Mouse (Mus musculus) lung, postnatal 0 days (tissue): ENCODE measurements around the gene Arih2. TPM values are rescaled to one million over a fixed set of nuclear protein-coding genes. Genes with fewer than 3 reads are reported as not detected.

ENCODE experiments used
- ATAC-seq: fragments of 200-750 bp; cut with Nextera tagmentation; 2 replicates; pipeline ENCODE4 v1.8.0; 2017; ENCODE audit warnings: moderate library complexity
- DNase-seq: peaks from one replicate; pipeline ENCODE4 v3.0.0-alpha.2; 2016; ENCODE audit warnings: low spot score
- H3K27ac ChIP-seq: fragments of 300-500 bp; sonication (generic); 2 replicates; pipeline ENCODE4 v1.5.1; 2014; ENCODE audit warnings: antibody characterized with exemption, mild to moderate bottlenecking, low read length, mixed read lengths
- H3K27me3 ChIP-seq: fragments of 300-500 bp; sonication (generic); replicated peaks from 2 replicates; pipeline ENCODE4 v1.6.1; 2014; ENCODE audit warnings: low read length, mixed read lengths; ENCODE audit not compliant: insufficient read depth
- H3K36me3 ChIP-seq: fragments of 300-500 bp; sonication (generic); 2 replicates; pipeline ENCODE4 v1.6.1; 2014; ENCODE audit warnings: low read length, mixed read lengths; ENCODE audit not compliant: insufficient read depth
- H3K4me1 ChIP-seq: fragments of 300-500 bp; sonication (generic); 2 replicates; pipeline ENCODE4 v1.6.1; 2014; ENCODE audit warnings: antibody characterized with exemption, low read depth, low read length, mixed read lengths; ENCODE audit not compliant: insufficient read depth
- H3K4me2 ChIP-seq: fragments of 300-500 bp; sonication (generic); replicated peaks from 2 replicates; pipeline ENCODE4 v1.6.1; 2014; ENCODE audit warnings: low read depth, mild to moderate bottlenecking, low read length, moderate library complexity, mixed read lengths
- H3K4me3 ChIP-seq: fragments of 300-500 bp; sonication (generic); 2 replicates; pipeline ENCODE4 v1.5.1; 2014; ENCODE audit warnings: low read depth, low read length
- H3K9ac ChIP-seq: fragments of 300-500 bp; sonication (generic); replicated peaks from 2 replicates; pipeline ENCODE4 v1.6.1; 2014; ENCODE audit warnings: low read depth, mild to moderate bottlenecking
- H3K9me3 ChIP-seq: fragments of 300-500 bp; sonication (generic); 2 replicates; pipeline ENCODE4 v1.6.1; 2016; ENCODE audit warnings: low read length, mixed read lengths
- CTCF ChIP-seq: IDR thresholded peaks from 2 replicates; pipeline ENCODE4 v1.5.1; 2016; ENCODE audit warnings: antibody characterized with exemption, mild to moderate bottlenecking
- EP300 ChIP-seq: IDR thresholded peaks from 2 replicates; pipeline ENCODE4 v1.6.1; 2016; ENCODE audit warnings: antibody characterized with exemption, mild to moderate bottlenecking, control low read depth
- WGBS: fragments of 180-500 bp; shearing (Covaris S2); extraction: QIAGEN DNeasy Blood & Tissue Kit; methylation state at CpG from one replicate; pipeline ENCODE4 v1.1.7; 2014; 5-methylcytosine and 5-hydroxymethylcytosine counted together
- polyA plus RNA-seq: library from polyadenylated mRNA; unstranded; fragments of >200 nt; fragmentation: Nextera tagmentation; extraction: Ambion mirVana; gene quantifications from 2 replicates; pipeline ENCODE4 v1.2.1, GENCODE M21; 2015

Gene Arih2
- 31.1 and 33.2 TPM in 2 replicates for polyA plus RNA-seq

DNA sequence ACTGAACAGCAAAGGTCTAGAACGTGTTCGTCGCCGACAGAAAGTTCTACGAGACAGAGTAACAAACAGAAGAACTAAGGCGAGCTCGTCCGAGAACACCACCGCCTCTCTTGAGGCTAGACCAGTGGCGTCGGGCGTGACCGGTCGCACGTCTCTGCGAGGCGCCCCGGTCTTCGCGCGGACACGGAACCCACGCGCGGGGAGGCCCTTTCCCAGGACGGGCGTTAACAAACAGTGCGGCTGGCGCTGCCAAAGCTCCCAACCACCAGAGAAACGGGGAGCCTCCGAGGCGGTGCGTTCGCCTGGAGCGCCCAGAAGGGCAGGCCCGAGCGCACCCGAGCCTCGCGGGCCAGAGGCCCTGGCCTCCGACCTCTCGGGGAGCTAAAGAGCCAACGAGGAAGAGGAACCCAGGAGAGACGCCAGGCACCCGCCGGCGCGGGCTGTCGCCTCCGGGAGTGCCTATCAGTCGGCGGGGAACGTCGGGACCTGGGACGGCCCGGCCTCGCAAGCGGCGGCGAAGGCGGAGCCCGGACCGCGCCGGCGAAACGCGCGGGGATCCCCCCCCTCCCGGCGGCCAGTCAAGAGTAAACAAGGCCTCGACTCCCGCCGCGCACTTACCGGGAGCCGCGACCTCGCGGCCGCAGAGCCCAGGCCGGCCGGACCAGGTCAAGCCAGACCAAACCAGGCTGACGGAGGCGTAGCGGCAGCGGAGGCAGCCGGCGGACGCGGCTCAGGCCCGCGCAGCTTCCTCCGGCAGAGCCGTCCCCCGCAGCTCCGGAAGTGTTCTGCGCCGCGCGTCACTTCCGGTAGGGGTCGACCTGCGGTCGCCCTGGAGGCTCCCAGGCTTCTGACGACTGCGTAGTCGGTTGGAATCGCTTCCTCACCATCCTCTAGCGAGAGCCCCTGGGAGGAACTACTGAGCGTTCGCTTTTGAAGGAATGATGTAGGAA is at the start of gene Arih2:
Gene Arih2 (minus strand): TSS at position 776 of the 950 bp plus-strand sequence.
- TF ChIP-seq CTCF (no peak), EP300 (peak; percentile 42; the same call in 1 of the 2 replicates)
- peak within 1 kb of the TSS; percentile 98 for H3K27ac ChIP-seq
- DNase-seq (peak; percentile 97), ATAC-seq (peak; percentile 98)
- WGBS: under 1% methylated on average over 100 of the region's 112 CpGs
- H3K9ac ChIP-seq: peak within 1 kb of the TSS; percentile 92
- H3K36me3 ChIP-seq: no peaks in the 10 kb centered on the region
- no peaks in the 10 kb centered on the region for H3K27me3 ChIP-seq
- peaks cover 11% of the 10 kb centered on the region; the same call in 1 of the 2 replicates for H3K4me1 ChIP-seq
- H3K4me2 ChIP-seq: peak within 1 kb of the TSS; percentile 69
- H3K4me3 ChIP-seq: peak within 1 kb of the TSS; percentile 93
- no peaks in the 10 kb centered on the region for H3K9me3 ChIP-seq

DNA sequence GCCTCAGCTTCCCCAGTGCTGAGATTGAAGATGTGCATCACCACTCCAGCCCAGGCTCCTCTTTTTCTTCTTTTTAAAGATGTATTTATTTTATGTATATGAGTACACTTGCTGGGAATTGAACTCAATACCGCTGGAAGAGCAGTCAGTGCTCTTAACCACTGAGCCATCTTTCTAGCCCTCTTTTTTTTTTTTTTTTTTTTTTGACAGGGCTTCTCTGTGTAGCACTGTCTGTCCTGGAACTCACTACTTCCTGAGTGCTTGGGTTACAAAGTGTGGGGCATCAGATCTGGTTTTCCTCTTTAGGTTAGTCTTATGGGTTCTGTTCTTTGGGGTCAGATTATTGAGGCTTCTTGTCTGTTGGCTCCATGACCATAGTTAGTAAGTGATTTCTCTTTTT is 45.3 kb upstream of the Arih2 start:
- Histone ChIP-seq H3K9me3 (no peaks in the 10 kb centered on the region), H3K9ac (no peak overlapping the region), H3K27me3 (no peaks in the 10 kb centered on the region), H3K27ac (no peak overlapping the region), H3K36me3 (no peaks in the 10 kb centered on the region), H3K4me2 (no peak overlapping the region), H3K4me3 (no peak overlapping the region), H3K4me1 (peaks cover 13% of the 10 kb centered on the region; the same call in 1 of the 2 replicates)
- ATAC-seq (no peak), DNase-seq (no peak)
- TF ChIP-seq CTCF: no peak
- no peak for TF ChIP-seq EP300
- WGBS: 81% methylated on average over 1 of the region's 1 CpGs

DNA sequence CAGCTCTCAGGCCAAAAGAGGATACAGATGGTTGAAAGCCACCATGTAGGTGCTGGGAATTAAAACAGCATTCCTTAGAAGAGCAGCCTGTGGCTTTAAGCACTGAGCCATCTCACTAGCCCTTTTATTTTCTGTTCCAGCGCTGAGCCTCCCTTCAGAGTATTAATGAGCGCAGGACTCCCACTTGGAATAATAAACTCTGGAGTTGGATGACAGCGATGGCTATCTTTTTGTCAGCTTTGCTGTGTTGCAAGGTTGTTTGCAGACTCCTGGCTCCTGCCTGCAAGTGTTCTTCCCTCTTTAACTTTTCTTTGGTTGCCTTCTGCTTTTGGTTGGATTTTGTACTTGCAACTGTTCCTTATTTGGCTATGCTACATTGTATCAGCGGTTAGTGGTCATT is 44.8 kb upstream of the Arih2 start:
- H3K36me3 ChIP-seq: no peaks in the 10 kb centered on the region
- ATAC-seq (no peak), DNase-seq (no peak)
- no peak overlapping the region for H3K9ac ChIP-seq
- peaks cover 13% of the 10 kb centered on the region; the same call in 1 of the 2 replicates for H3K4me1 ChIP-seq
- H3K9me3 ChIP-seq: no peaks in the 10 kb centered on the region
- no peak overlapping the region for H3K27ac ChIP-seq
- H3K4me2 ChIP-seq: no peak overlapping the region
- WGBS: 80% methylated on average over 4 of the region's 4 CpGs
- TF ChIP-seq CTCF: no peak
- TF ChIP-seq EP300: no peak
- H3K4me3 ChIP-seq: no peak overlapping the region
- H3K27me3 ChIP-seq: no peaks in the 10 kb centered on the region

DNA sequence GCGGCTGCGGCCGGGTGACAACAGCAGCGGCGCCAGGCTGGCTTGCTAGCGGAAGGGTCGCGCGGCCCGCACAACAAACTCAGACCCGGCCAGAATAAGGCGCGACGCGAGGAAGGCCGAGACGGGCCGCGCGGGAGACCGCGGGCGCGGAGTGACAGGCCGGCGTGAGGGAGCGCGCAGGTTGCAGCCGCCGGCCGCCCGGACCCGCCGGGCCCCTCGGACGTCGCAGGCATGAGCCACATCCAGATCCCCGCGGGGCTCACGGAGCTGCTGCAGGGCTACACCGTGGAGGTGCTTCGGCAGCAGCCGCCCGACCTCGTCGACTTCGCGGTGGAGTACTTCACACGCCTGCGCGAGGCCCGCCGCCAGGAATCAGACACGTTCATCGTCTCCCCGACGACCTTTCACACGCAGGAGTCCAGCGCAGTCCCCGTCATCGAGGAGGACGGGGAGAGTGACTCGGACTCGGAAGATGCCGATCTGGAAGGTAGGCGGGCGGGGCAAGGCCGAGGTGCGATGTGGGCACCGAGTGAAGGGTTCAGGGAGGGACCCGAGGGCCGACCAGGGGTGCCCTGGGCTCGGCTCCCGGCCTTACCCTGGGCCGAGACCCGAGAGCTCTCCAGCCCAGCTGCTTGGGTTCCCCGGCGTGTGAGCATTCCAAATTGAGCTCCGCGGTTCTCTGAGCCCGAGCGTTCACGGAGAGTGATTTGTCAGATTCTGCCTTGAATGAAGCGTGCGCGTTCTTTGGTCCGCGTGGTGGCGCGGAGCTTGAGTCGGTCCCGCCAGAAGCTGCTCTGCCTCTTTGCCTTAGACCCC is 43.2 kb upstream of the Arih2 start:
- TF ChIP-seq CTCF (peak; percentile 47), EP300 (no peak)
- Histone ChIP-seq H3K4me2 (peak overlapping the region; percentile 95), H3K4me1 (peaks cover 13% of the 10 kb centered on the region; the same call in 1 of the 2 replicates), H3K4me3 (peak overlapping the region; percentile 88), H3K9me3 (no peaks in the 10 kb centered on the region), H3K36me3 (no peaks in the 10 kb centered on the region), H3K9ac (peak overlapping the region; percentile 78), H3K27me3 (no peaks in the 10 kb centered on the region), H3K27ac (peak overlapping the region; percentile 52)
- ATAC-seq (peak; percentile 36), DNase-seq (peak; percentile 74)
- WGBS: 1% methylated on average over 79 of the region's 92 CpGs

DNA sequence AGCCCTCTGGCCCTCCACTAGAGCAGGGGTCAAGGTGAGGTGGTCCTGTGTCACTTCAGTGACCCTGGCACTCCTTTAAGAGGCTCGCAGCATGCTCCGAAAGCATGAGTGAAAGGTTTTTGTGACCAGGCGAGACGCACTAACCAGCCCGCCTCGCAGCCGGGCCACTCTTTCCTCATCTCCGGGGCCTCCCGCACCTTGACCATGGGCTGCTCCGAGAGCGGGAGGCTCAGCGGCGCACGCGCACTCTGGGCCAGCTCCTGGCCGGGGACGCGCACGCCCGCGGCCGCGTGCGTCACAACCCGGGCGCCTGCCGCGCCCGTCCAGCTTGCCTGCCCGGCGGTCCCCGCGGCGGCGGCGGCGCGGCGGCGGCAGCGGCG is 42.6 kb upstream of the Arih2 start:
- Histone ChIP-seq H3K4me3 (peak overlapping the region; percentile 88), H3K27me3 (no peaks in the 10 kb centered on the region), H3K27ac (peak overlapping the region; percentile 52), H3K9ac (peak overlapping the region; percentile 78), H3K36me3 (no peaks in the 10 kb centered on the region), H3K9me3 (no peaks in the 10 kb centered on the region), H3K4me1 (peaks cover 13% of the 10 kb centered on the region; the same call in 1 of the 2 replicates), H3K4me2 (peak overlapping the region; percentile 95)
- ATAC-seq (peak; percentile 94), DNase-seq (peak; percentile 94)
- WGBS: 5% methylated on average over 34 of the region's 42 CpGs
- TF ChIP-seq CTCF: no peak
- no peak for TF ChIP-seq EP300

DNA sequence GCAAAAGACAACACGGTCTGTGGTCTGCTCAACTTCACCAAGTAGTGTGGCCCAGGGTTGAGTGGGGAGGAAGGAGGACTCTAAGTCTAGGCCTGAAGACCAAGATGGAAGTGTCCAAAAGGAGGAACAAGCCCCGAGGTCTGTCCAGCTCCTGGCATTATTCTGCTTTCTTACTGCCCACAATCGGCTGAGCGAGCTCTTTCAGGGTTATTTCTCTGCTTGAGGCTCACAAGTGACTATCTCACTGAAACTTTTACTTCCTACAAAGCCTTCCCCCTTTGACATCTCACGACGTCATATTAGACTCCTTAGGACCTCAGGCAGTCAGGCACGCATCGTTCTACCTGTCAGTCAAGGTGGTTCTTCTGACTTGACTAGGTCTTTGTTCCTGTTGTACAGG is 42.2 kb upstream of the Arih2 start:
- ATAC-seq: no peak
- H3K4me1 ChIP-seq: peaks cover 13% of the 10 kb centered on the region; the same call in 1 of the 2 replicates
- peak; percentile 36 for DNase-seq
- no peaks in the 10 kb centered on the region for H3K27me3 ChIP-seq
- peak overlapping the region; percentile 78; the same call in 1 of the 2 replicates for H3K9ac ChIP-seq
- WGBS: 61% methylated on average over 8 of the region's 8 CpGs
- H3K27ac ChIP-seq: peak overlapping the region; percentile 52
- no peaks in the 10 kb centered on the region for H3K36me3 ChIP-seq
- H3K9me3 ChIP-seq: no peaks in the 10 kb centered on the region
- TF ChIP-seq CTCF (no peak), EP300 (no peak)
- H3K4me3 ChIP-seq: peak overlapping the region; percentile 88
- H3K4me2 ChIP-seq: peak overlapping the region; percentile 95
